Mouse (Mus musculus) kidney, adult 9 months (tissue): ENCODE results near the gene Mpc1.
A peak's percentile ranks its signal among the peaks of the same experiment; 100 is the strongest.

Source experiments
- DNase-seq: peaks from one replicate; pipeline ENCODE4 v3.0.0; 2022

Mpc1 gene

DNA sequence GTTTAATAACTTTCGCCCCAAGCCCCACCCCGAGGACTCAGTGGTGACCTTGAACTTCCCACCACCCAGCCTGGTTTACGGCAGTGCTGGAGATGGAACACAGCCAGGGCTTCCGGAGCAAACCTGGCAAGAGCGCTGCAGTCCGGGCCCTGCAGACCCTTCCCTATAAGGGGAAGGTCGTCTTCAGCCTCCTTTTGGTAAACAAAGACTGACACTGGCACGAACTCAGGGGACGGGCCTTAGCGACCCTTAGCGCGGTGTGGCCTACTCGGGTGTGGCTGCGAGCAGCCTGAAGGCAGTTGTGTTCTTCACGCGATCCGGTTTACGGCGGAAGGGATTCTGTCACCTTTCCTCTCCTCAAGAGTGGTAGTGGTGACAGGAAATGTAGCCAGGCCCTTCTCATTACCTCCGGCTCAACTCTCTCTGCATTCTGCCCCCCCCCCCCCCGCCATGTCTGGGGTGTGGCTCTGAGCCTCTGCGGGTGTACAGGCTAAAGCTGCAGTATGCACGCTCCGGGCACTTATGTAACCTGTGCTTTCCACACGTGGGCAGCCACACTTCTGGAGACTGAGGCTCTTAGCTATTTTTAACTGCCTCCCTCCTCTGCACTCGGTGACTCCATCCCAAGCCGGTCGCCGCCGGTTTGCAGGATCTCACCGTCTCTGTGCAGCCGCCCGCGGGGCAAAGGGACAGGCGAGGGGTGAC, at the start of gene Mpc1:
Mpc1 (plus strand) TSS at position 84 of the 705 bp plus-strand sequence.
- DNase-seq = peak; percentile 97

GRCm38 (mm10) chr17:8233618-8234214, 49.0 kb upstream of the Mpc1 start:
- no peak for DNase-seq

- DNase-seq = no peak
Measured at GRCm38 (mm10) chr17:8234537-8234936, 48.2 kb upstream of the Mpc1 start.

DNA sequence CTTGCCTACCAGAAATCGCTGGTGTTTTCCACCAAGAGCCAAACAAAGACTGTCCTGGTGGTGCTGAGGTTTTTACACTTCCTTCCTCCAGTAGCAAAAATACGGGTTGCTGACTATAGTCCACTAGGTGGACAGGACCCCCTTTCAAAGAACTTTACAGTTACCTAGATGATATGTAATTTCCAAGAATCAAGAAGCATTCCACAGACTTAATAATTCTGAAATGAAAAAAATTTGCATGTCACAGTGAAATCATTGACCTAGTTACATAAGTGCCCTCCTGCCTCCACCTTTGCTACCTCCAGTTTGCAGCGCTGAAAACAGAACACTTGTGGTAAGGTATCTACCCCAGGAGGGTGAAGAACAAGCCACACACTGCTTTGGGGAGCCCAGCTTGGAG, 47.0 kb upstream of the Mpc1 start, which contains the start of gene Ccr6:
Ccr6 (plus strand) TSS at position 301 of the 400 bp plus-strand sequence.
- DNase-seq = no peak

DNA sequence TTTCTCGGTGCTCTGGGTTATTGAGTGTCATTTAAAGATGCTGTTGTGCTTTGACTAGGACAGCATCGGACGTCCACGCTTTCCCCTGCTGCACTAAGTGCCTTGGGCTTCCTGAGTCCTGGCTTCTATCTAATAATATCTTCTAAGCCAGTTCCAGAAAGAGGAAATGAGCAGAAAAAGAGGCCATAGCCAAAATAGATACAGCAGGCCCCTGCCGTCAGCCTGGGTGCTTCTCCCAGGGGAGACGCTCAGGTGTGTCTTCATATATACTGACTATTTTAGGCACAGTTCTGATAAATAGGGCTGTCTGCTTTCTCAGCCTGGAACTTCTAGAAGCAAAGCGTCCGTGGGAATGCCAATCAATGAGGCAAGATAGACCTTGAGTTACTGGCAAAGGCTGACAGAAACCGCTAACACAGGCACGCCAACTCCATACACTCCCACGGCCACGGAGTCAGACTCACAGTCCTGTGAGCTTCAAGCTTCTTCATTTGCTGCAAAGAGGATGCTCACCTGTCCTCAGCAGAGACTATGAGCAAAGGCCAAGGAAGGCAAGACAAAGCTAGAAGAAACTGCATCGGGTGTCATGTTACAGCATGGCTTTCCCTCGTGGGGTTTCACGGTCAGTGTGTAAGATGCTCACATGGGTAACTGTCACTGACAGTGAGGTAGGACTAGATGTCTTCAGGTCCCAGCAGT, 44.5 kb upstream of the Mpc1 start:
- DNase-seq = no peak

- no peak for DNase-seq
Measured at GRCm38 (mm10) chr17:8239561-8239960, 43.1 kb upstream of the Mpc1 start.

GRCm38 (mm10) chr17:8240517-8240916, 42.2 kb upstream of the Mpc1 start:
- no peak for DNase-seq

DNA sequence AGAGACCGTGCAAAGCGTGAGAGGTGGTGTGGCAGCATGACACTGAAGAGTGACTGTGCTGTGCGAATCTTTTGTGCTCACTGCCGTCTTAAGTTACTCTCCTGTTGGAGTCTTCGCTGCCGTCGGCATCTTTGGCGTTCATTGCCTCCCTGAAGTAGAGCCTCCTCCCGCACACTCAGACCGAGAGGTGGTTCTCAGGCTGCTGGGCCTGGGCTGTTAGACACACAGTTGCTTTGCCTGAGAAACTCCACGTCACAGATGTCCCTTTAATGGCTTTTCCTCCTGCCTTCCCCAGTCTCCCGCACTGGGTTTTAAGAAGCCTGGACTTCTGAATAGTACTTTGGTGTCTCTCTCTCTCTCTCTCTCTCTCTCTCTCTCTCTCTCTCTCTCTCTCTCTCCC, 41.1 kb upstream of the Mpc1 start:
- DNase-seq = no peak

DNA sequence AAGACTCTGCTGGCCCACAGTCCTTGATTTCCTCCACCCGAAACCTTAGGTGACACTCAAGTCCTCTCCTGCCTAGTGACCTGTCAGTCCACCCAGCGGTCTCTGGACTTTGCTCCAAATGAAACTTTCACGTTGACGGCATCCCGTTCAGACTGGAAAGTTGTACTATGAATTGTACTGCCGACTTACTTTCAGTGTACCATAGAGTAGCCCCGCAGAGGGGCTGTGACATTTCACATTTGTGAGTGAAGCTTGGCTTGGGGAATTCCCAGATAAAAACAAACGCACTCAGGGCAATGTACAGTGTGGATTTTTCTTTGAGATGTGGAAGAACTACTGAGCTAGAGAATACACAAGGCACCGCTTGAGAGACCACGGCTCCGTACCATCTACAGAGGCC, 40.5 kb upstream of the Mpc1 start:
- DNase-seq = peak; percentile 27

DNA sequence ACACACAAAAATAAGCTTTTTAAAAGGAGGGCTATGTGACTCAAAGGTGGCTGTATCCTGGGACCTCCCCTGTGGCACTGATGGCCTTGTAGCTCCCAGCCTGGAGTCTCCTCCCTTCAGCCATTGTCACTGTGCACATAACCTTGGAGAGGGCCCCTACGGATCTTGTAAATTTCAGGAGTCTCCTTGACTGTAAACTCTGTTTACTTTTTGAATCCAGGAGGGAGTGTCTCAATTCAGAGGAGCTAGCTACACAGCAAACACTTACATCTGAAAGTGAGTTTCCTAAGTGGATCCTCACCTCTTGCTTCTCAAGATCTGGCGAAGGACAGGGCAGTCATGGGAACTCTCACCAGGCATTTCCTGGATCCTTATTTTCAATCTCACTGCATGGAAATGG, 38.6 kb upstream of the Mpc1 start:
- no peak for DNase-seq

DNA sequence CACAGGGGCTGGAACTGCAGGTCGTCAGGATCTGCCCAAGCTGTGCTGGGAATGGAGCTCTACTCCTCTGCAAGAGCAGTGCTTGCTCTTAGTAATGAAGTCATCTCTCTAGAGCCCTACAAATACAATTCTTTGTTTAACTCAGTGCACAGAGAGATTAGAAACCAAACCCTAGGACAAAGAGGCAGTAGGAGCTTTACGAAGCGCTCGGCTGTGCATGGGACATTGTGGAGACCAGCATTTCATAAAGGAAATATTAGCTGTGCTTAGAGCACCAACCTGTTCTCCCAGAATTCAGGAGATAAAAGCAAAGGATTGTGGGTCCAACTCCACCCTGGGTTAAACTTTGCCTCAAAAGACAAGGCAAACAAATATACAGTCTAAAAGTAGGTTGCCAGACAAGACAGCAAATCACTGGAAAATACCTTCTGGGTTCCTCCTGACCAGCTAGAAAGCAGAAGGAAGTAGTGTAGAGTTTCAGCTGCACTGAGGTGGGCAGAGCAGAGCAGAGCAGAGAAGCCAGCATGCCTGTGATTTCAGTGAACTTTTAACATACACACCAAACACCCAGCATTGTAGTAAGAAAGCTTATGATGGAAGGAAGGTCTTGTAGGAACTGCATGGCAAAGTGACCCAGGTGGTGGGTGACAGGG, 36.5 kb upstream of the Mpc1 start:
- DNase-seq = no peak

GRCm38 (mm10) chr17:8251704-8252103, 31.0 kb upstream of the Mpc1 start:
- no peak for DNase-seq

GRCm38 (mm10) chr17:8254268-8254667, 28.4 kb upstream of the Mpc1 start:
- no peak for DNase-seq

- DNase-seq = no peak
Measured at GRCm38 (mm10) chr17:8254914-8255313, 27.8 kb upstream of the Mpc1 start.

GRCm38 (mm10) chr17:8255583-8255982, 27.1 kb upstream of the Mpc1 start:
- DNase-seq = no peak

- DNase-seq = peak; percentile 31
Measured at GRCm38 (mm10) chr17:8256982-8257381, 25.7 kb upstream of the Mpc1 start.

GRCm38 (mm10) chr17:8264638-8265037, 18.1 kb upstream of the Mpc1 start:
- DNase-seq = peak; percentile 87

DNA sequence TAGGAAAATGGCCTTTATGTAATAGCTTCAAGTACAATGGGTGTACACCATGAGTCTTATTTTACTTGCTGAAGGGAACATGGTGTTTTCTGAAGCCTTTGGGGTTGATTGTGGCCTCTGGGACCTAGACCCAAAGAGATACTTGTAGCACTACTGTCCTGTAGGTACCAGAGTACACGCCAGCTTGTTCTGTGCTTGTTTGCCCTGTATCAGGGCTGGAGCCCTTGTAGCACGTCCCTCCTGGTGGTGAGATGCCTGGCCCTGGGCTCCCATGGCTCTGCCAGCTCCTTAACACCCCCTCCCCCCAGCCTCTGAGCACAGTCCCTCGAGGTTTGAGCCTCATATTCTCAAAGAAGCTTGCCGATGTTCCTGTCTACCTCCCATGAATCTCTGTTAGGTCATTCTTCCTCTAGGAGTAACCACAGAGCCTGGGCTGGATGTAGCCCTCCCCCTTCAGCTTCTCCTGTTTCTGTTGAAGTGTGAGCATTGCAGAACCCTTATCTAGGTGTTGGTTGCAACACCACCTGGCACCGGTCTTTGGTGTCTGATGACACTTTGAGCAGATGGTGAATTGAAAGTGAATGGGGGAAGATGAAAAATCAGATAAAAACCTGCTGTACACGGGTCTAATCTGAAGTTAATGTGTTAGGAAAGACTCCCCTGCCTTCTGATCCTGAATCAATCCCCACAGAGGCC, 10.5 kb upstream of the Mpc1 start:
- no peak for DNase-seq

- no peak for DNase-seq
Measured at GRCm38 (mm10) chr17:8272951-8273350, 9.8 kb upstream of the Mpc1 start.

DNA sequence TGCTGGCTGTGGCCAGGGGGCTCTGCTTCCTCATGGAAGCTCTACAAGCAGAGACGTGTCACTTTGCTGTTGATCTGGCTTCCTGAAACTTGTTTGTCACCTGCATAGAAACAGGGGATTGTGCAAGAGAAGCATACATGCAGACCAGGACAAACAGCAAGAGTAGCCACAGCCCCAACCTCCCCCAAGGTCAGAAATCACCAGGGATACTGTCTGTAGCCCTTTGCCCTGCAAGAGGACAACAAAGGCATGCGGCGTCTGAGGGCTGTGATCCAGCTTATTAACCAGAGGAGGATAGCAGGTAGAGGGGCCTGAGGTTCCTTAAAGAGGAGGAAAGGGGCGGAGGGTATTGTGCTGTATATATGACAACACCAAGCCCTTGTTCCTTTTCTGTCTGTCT, 6.6 kb upstream of the Mpc1 start:
- DNase-seq = peak; percentile 85

GRCm38 (mm10) chr17:8276680-8277079, 6.0 kb upstream of the Mpc1 start:
- no peak for DNase-seq

DNA sequence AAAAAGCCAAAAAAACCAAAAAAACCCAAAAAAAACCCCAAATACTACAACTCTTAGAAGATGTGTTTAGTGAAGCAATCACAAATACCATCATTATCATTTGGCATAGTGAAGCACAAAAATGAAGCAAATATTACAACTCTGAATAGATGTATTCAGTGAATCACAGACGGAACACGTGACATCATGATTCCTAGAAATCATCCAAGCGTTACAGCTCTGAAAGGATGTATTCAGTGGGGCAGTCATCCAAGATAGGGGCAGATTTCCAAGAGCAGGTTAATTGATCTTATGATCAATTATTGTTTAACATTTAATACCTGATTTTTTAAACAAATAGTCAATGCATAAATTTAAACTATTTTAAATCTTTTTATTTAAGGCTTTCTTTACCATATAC, 5.4 kb upstream of the Mpc1 start:
- no peak for DNase-seq

- peak; percentile 62 for DNase-seq
Measured at GRCm38 (mm10) chr17:8278356-8278755, 4.3 kb upstream of the Mpc1 start.
